20 mouse cellular contexts compared by ENCODE assay signal in genomic region chr4:106214170-106214569, GRCm38 (mm10).
"Had no signal": no experiment of that assay in that cellular context is flagged by ENCODE, and none has a peak within 500 bp of the region (broad histone marks: within the 10 kb centered on the region; RNA-seq: fewer than 3 reads in every experiment).

No protein-coding gene starts in this region.

- H3K27ac ChIP-seq: kidney, embryonic 15.5 days; limb, embryonic 13.5 days; liver, embryonic 13.5 days; neural tube, embryonic 12.5 days; neural tube, embryonic 15.5 days; stomach, embryonic 15.5 days had no signal

- DNase-seq: kidney, adult 2 months; kidney, postnatal 10 days; kidney, postnatal 36 days; layer of hippocampus, postnatal 36 days; left cerebral cortex, postnatal 4 days; liver, embryonic 13.5 days; lung, adult 2 months; lung, postnatal 14 days; lung, postnatal 4 days; midbrain, embryonic 14.5 days; right cerebral cortex, adult 18-20 months; right cerebral cortex, postnatal 14 days; right cerebral cortex, postnatal 4 days; spleen, adult 18-20 months; thymus, postnatal 25 days had no signal

- H3K4me1 ChIP-seq: liver, embryonic 13.5 days; neural tube, embryonic 15.5 days; stomach, embryonic 15.5 days had no signal

- H3K36me3 ChIP-seq: kidney, embryonic 15.5 days; limb, embryonic 13.5 days; liver, embryonic 13.5 days; neural tube, embryonic 12.5 days; neural tube, embryonic 15.5 days; stomach, embryonic 15.5 days had no signal

- H3K27me3 ChIP-seq: kidney, embryonic 15.5 days; limb, embryonic 13.5 days; liver, embryonic 13.5 days; neural tube, embryonic 12.5 days; neural tube, embryonic 15.5 days had no signal

- H3K4me3 ChIP-seq: kidney, embryonic 15.5 days; limb, embryonic 13.5 days; liver, embryonic 13.5 days; neural tube, embryonic 12.5 days; neural tube, embryonic 15.5 days; stomach, embryonic 15.5 days had no signal

- H3K9me3 ChIP-seq: kidney, embryonic 15.5 days; limb, embryonic 13.5 days; liver, embryonic 13.5 days; neural tube, embryonic 12.5 days; neural tube, embryonic 15.5 days; stomach, embryonic 15.5 days had no signal
